Mouse (Mus musculus): ENCODE measurements around the gene Heyl.
"Not testable (repeated sequence)": the region's sequence is repeated elsewhere in the genome, so short reads cannot be mapped to it uniquely, and the experiment has no call there.

Heyl gene

GRCm38 (mm10) chr4:123235835-123236430 lies 2.6 kb downstream of the Heyl start:
- DNase-seq (ENCODE audit: low read depth): no peak

- DNase-seq (ENCODE audit: low read depth): no peak
Measured at GRCm38 (mm10) chr4:123236431-123237031, 3.2 kb downstream of the Heyl start.

- DNase-seq (ENCODE audit: low read depth): no peak
Measured at GRCm38 (mm10) chr4:123237386-123238266, 4.3 kb downstream of the Heyl start.

- no peak for DNase-seq (ENCODE audit: low read depth)
Measured at GRCm38 (mm10) chr4:123239361-123240203, 6.2 kb downstream of the Heyl start.

GRCm38 (mm10) chr4:123246221-123246620 lies 12.9 kb downstream of the Heyl start:
- no peak for DNase-seq (ENCODE audit: low read depth)

- DNase-seq (ENCODE audit: low read depth): no peak
Measured at GRCm38 (mm10) chr4:123246651-123247050, 13.3 kb downstream of the Heyl start.

- no peak for DNase-seq (ENCODE audit: low read depth)
Measured at GRCm38 (mm10) chr4:123247147-123247880, 14.0 kb downstream of the Heyl start.

GRCm38 (mm10) chr4:123248971-123249567 lies 15.7 kb downstream of the Heyl start:
- DNase-seq (ENCODE audit: low read depth): no peak

GRCm38 (mm10) chr4:123252214-123252613 lies 18.9 kb downstream of the Heyl start:
- DNase-seq (ENCODE audit: low read depth): no peak

- peak; percentile 37 for DNase-seq (ENCODE audit: low read depth)
Measured at GRCm38 (mm10) chr4:123254617-123255016, 21.3 kb downstream of the Heyl start.

- no peak for DNase-seq (ENCODE audit: low read depth)
Measured at GRCm38 (mm10) chr4:123260071-123260746, 26.9 kb downstream of the Heyl start.

- no peak for DNase-seq (ENCODE audit: low read depth)
Measured at GRCm38 (mm10) chr4:123261721-123262401, 28.5 kb downstream of the Heyl start, which contains the start of gene Pabpc4. TSS of gene Pabpc4 (plus strand) at chr4:123262351.

- DNase-seq (ENCODE audit: low read depth): no peak
Measured at GRCm38 (mm10) chr4:123271063-123271462, 37.7 kb downstream of the Heyl start.

- no peak for DNase-seq (ENCODE audit: low read depth)
Measured at GRCm38 (mm10) chr4:123280117-123280516, 46.8 kb downstream of the Heyl start.

- peak; percentile 90 for DNase-seq (ENCODE audit: low read depth)
Measured at GRCm38 (mm10) chr4:123282500-123282899, 49.1 kb downstream of the Heyl start.

- not testable (repeated sequence) for DNase-seq (ENCODE audit: low read depth)
Measured at GRCm38 (mm10) chr4:123282915-123283674, 49.7 kb downstream of the Heyl start.

GRCm38 (mm10) chr4:123283675-123284064 lies 50.3 kb downstream of the Heyl start:
- DNase-seq (ENCODE audit: low read depth): not testable (repeated sequence)

GRCm38 (mm10) chr4:123284731-123285624 lies 51.6 kb downstream of the Heyl start:
- peak; percentile 51 for DNase-seq (ENCODE audit: low read depth)

Measured in c-Kit-positive CD71-positive TER-119-negative erythroid progenitor cells, embryonic 14.5 days (primary cell).